Mouse (Mus musculus) heart, adult 2 months (tissue): ENCODE measurements around the gene Slc38a3.

ENCODE experiments used
- CTCF ChIP-seq: fragments of 200-600 bp; IDR thresholded peaks from 2 replicates; pipeline ENCODE4 v1.8.1; 2022; ENCODE audit warnings: antibody characterized with exemption, mild to moderate bottlenecking, moderate library complexity
- EP300 ChIP-seq: fragments of 200-500 bp; IDR thresholded peaks from 2 replicates; pipeline ENCODE4 v1.6.1; 2011; ENCODE audit warnings: low read depth, low read length, control low read depth; ENCODE audit not compliant: insufficient read depth
- POLR2A ChIP-seq: fragments of 200-500 bp; IDR thresholded peaks from 2 replicates; pipeline ENCODE4 v1.6.1; 2011; ENCODE audit warnings: mild to moderate bottlenecking, low read depth, low read length, control low read depth; ENCODE audit not compliant: insufficient read depth

DNA sequence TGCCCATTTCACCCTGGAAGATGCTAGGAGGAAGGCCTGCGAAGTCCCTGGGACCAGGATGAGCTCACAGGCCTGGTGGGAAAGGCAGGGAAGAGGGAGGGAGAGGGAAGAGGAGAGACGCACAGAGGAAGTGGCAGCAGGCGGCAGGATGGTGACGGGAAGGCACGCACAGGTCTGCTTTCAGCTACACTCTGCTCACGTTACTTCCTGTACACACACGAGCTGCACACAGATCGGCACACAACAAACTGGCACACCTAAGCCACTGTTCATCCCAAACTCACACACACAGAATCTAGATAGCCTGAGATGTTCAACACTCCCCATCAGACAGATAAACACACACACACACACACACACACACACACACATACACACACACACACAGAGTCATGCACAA, 21.1 kb upstream of the Slc38a3 start:
- TF ChIP-seq EP300 (no peak), CTCF (no peak), POLR2A (no peak)
